Mouse (Mus musculus) layer of hippocampus, adult 8-10 months (tissue): ENCODE data around the gene Mpi. TPM values are rescaled to one million over a fixed set of nuclear protein-coding genes. Genes with fewer than 3 reads are reported as not detected.
A peak's percentile ranks its signal among the peaks of the same experiment; 100 is the strongest.

ENCODE experiments used
- DNase-seq, 2 experiments: peaks; one replicate each; pipeline ENCODE4 v3.0.0; 2022; ENCODE audit warnings: low spot score in 2 of 2
- total RNA-seq, 4 experiments: library from RNA; stranded (reverse); gene quantifications; 2 replicates each; pipeline ENCODE4 v1.2.4; 2022

The Mpi gene
- total RNA-seq: 10 to 100 TPM; 68.8 to 80.6 (median 77.5) TPM

DNA sequence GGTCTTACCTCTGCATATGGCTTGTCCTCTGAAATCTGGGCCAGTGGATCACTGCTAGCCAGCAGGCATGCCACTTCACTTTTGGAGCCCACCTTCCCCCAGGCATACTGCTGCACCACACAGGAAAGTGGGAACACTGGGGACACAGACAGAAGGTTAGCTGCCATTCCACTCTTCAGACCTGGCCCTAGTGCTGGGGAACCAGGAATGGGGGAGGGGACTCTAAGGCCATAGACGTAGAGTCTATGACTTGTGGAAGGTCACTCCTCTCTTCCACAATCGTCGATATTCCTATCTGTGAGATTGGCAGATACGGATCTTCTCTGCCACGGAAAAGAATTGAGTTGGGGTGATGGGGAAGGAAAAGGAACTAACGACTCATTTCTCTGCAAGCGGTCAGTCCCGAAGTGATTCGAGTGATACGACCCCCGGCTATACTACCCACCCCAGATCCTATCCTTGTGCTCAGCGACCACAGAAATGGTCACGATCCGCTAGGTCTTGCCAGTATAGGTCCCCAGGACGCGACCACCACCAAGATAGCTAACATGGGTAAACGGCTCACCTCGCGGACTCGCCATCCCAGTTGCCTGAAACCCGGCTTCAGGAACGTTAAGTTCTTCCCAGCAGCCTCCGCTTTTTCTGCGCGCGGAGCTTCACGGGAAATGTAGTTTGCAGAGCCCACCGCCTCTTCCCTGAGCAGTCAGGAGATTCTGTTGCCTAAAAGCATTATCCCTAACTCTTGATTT lies at the start of gene Mpi:
Mpi (minus strand) TSS at position 625 of the 749 bp plus-strand sequence.
- DNase-seq: peak in 1 of 2 experiments; percentile 66

DNA sequence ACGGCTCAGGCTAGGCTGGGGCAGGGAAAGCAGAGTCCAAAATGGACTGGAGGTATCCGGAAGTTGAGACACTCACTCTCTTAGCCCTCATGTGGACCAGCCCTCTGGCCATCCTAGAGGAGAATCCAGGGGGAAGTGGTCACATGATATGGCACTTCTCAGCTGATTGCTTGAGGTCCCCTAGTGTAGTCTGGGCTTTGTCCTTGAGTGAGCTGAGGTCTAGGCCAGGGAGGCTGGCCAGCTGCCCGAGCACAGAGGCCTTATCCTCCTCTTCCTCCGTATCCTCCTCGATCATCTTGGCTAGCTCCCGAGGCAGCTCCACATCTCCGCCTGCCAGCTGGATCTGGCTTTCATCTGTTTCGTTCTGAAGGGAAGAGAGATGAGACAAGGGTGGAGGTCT lies 49.5 kb upstream of the Mpi start:
- no peak for DNase-seq

DNA sequence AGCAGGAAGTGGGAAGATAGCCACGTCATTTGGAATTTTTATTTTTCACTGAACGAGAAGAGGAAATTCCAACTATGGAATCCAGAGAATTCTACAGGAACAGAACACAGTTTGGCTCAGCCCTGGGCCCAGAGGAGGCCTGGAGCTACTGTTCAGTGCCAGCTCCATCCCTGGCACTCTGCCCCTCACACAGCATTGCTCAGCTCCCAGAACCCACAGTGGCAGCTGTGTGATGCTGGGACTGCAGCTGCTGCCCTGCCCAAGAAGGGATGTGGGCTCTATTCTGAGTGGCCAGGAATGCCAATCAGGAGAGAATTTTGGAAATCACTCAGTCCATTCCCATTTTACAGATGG lies 48.8 kb upstream of the Mpi start:
- peak; percentile 66 to 75 for DNase-seq

DNA sequence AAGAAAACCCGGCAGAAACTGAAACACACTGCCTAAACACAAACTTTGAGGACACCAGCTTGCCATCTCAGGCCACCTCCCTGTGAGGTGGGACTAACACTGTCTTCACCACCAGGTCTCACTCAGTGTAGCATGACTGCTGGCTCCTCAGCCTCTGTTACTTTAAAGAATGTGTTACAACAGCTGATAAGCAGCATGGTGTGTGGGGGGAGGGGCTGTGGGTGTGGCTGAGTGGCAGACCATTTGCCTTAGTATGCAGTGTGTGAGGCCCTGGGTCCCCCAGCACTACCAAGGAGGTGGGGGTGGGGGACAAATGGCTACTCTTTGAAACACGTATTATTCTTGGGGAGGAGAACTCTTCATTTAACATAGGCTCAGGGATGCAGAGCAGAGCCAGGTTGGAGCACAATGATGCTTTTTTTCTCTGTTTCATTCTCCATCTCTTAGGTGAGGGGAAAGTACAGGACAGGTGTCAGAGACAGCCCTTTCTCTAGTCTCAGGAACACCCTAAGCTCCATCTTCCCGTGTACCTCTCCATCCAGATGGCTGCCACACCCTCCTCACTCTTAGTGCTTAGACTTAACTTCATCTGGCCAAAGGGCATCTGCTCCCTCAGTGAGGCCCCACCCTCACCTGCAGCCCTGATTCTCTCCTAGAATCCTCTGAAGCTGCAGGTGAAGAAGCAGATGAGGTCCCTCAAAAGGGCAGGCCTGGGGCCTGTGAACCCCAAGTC lies 48.2 kb upstream of the Mpi start:
- no peak for DNase-seq

DNA sequence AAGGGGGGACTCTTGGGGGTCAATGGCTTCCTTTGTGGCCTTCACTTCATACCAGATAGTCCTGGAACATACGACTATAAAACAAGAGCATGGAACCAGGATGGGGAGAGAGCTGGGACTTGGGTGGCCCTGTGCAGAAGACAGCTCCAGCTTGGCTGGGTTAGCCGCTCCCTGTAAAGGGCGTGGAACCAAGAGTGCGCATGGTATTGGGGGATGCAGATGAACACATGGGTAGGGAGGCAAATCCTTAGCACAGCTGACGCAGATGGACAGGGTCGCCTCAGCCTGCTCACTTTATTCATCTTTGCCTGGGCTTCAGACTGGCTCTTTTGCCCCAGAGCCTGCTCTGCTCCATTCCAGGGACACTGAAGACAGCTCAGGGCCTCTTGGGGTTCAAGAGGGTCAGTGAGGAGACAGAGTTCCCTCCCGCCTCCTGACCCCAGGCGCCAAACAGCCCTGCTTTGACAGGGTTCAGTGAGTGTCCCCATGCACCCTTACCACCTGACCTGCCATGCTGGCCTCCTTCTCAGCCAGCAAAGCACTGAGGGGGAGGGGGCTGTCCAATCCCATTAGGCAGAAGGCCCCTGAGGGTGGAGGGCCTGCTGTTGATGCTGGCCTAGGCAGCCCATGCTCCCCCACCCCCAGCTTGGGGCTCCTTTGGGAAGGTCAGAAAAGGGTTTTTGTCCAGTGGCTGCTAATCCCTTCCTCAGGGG lies 46.4 kb upstream of the Mpi start:
- no peak for DNase-seq

DNA sequence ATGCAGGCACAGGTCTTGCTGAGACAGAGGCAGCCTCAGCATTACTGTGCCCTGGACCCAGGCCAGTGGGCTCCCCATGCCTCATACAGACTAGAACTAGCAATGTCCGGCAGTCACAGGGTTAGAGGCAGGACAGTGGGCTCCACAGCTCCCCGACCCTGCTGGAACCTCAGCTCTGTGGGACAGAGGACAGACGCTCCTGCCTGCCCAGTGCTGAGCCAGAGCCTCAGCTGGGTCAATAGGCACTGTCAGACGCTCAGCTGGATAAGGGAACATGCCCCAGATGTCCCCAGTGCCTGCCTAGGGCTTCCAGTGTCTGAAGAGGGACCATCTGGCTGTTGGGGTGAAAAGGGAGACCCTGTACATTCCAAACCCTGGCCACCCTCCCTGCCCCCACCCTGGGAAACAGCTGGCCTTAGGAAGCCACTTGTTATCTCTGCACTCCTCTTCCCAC lies 45.4 kb upstream of the Mpi start:
- no peak for DNase-seq

DNA sequence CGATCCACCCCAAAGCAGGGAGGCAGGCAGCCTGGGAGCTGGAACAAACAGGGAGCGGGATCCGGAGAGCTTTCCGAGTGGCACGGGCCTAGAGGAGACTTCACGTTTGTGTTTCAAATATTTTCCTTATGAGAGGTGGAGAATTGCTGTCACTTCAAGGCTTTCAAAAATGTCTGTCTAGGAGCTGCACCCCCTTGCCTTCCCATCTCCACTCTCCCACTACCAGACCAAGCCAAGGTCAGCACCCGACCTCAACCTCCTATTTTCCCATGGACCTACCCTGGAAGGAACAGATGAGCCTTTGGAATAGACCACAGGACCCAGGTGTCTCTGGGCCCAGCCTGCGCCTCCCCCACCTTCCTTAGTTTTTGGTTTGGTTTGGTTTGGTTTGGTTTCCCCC lies 44.7 kb upstream of the Mpi start:
- DNase-seq: no peak

DNA sequence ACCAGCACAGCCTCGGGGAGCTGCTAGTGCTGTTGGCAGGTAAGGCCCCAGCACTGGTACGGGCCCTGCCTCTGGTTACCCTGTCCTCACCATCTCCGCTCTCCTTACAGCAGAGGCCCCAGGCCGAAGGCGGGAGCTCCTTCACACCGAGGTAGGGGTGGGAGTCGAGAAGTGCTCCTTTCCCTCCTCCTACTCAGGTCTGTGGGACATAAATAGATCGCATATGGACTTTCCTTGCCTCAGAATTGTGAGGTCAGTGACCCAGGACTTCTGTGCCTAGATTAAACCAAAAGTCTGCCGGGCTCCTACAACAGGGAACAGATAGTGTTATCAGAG lies 41.6 kb upstream of the Mpi start:
- no peak for DNase-seq

DNA sequence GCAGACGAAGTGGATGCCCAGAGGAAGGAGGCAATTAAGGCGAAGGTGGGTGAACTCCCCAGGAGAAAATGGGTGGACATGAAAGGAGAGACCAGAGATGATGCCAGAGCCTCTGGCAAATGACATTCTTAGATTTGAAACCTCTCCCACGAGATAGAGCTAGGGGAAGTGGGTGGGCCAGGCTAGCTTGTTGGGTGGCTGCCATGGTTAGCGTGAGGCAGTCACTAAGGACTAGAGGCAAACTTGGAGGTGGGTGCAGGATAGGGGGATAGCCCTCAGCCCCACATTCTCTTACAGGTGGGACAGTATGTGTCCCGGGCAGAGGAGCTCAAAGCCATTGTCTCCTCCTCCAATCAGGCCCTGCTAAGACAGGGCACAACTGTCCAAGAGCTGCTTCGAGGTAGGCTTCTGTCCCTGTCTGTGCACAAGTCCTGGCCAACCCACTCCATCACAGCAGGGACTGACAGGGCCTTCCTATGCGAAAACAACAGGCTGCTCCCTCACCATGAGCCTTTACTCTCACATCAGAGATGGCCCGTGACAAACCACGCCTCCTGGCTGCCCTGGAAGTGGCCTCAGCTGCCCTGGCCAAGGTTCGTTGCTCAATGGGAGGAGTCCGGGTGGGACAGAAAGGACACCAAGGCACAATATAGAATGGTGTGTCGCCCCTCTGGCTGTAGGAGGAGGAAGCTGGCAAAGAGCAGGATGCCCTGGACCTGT lies 41.1 kb upstream of the Mpi start:
- DNase-seq: no peak

DNA sequence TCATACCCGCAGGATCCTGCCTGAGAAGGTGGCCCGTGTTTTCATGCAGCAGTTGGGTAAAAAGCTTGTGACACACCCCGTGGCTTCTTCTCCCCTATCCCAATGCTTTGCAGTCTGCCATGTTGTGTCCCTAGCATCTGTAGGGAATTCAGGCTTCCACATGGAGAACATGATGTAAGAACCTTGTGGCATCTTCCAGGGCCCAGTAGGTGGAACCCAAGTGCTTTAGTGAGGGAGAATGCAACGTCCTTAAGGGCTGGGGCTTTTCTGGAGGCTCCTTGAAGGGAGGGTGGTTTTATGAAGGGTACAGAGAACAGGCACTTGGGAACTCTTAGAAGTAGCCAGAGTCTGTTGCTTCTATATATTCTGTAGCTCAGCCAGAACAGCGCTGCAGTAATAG lies 38.2 kb upstream of the Mpi start:
- no peak for DNase-seq

DNA sequence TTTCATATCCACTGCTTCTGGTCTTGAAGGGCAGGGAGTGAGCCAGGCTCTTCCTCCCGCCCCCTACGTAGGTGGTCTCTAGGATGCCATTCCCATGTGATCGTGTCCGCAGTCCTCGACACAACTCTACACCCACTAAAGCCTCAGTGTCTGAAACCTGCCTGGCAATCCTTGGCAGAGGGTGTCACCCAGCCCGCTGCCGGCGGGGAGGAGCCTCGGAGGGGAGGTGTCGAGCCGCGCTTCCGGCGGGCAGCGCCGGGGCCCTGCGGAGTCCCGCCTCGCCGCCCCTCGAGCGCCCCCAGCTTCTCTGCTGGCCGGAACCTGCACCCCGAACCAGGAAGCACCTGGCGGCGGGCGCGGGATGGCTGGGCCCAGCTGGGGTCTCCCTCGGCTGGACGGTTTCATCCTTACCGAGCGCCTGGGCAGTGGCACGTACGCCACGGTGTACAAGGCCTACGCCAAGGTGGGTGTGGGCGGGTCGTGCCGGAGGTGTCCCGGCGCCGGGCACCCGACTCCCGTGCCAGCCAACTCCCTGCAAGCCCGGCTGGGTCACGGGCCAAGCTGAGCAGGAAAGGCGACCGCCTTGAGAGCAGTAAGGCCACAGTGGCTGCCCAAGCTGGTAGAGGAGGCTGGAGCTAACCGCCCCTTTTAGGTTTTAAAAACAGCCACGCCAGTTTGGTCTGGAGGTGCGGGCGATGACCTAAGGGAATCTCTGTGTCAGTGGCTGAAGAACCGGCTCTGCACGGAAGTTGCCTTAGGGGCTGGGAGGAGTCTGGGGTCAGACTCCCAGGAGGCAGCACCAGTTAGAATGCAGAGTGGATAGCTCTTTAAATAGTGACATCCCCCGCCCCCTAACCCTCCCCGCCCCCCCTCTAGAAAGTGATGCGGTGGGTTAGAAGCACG lies 36.9 kb upstream of the Mpi start, which contains the start of gene Ulk3:
Ulk3 (plus strand) TSS at position 229 of the 903 bp plus-strand sequence.
- DNase-seq: peak; percentile 60 to 73

DNA sequence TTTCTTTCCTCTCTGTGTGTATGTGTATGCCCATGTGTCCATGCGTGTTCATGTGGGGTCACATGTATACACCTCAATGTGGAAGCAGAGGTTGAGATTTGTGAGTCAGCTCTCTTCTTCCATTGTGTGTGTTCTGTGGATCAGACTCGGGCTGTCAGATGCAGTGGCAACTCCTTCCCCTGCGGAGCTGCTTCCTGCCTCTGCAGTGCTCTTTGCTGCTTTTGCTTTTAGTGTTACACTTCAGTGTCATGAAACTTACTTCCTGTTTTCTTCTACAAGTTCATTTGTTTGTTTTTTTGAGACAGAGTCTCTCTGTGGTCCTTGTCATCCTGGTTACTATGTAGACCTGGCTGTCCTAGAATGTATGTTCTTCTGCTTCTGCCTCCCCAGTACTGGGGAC lies 32.4 kb upstream of the Mpi start:
- DNase-seq: no peak

DNA sequence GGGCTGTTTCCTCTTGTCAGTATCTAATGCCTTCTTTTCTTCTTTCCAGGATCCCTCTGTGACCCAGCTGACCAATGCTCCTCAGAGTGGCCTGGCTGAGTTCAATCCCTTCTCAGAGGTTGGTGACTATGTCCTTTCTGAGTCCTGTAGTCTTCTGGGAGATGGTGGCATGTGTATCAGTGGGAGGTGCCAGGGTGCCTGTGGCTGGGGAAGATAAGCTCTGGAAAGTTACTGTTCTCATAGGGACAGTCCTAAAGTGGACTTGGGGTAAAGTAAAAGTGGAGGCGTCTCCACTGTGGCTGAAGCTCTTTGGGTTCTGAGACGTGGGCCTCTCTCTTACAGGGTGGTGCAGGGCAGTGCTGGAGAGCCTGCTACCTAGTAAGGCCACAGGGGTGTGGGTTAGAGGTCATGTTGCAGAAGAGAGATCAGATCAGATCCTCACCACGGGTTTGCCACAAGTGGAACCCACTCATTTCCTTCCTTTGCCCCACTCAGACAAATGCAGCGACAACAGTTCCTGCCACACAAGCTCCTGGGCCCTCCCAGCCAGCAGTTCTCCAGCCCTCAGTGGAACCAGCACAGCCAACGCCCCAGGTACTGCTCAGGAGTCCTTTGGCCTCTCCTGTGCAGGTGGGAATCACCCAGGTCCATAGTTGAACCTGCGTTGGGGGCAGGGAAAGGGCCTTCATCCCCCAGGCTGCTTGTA lies 24.7 kb upstream of the Mpi start:
- no peak for DNase-seq

DNA sequence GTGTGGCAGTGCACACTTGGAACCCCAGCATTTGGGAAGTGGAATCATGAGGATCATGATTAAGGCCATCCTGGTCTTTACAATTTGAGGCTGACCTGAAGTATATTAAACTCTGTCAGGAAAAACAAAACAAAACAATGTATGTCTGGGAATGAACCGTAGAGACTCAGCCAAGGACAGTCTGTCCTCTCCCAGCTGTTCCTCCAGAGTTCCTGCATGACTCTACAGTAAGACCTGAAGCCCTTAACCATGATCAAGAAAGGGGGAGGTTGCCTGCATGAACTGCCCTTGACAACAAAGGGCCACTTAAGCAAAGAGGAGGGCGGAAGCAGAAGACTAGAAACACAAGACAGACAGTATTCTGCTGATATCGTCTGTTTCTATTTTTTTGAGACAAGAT lies 23.0 kb upstream of the Mpi start:
- no peak for DNase-seq

DNA sequence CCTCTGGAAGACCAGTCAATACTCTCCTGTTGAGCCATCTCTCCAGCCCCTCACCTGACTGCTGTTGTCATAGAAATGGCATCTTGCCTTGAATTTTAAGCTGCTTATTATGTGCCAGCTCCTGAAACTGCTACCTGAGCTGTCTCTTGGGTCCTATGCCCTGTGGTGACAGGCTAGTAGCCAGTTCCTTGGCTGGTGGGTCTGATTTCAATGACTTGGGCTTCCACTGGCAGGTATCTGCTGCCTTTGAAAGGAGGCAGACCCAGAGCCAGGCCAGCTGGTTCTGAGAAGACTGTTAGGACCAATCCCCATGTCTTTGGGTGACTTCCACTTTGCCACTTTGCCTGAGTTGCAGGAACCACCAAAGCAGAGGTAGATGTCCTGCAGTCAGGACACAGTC lies 21.8 kb upstream of the Mpi start:
- no peak for DNase-seq

DNA sequence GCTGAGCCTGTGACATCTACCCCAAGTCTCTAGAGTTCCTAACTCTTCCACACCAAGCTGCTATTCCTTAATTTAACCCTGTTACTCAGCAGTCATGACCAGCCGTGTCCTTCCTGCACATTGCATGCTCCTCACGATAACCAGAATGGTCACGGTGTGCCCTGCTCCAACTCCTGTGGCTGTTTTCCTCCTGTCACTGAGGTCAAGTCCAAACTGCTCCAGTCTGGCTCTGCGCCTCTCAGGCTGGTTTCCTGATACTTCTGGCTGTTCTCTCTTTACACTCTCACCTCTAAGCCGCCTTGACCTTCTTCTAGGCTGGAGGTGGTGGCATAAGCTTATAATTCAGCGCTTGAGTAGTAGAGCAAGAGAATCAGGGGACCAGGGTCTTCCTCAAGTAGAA lies 15.9 kb upstream of the Mpi start:
- no peak for DNase-seq

DNA sequence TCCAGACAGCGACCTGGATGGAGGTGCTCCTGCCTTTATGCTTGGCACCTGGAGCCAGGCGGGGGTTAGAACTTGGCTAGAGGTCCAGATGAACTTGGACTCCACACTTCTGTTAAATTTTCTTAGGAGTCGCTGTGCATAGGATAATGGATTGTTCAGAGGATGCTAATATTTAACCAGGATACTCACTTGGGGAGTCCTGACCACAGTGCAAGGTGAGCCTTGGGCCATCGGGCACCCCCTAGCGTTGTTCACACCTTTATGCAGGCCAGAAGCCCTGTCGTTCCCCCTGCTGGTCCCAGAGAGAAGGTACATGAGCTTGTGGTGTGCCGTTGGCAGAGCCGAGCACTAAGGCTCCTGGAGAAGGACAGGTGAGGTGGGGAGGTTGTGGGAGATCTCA lies 14.3 kb upstream of the Mpi start:
- no peak for DNase-seq

DNA sequence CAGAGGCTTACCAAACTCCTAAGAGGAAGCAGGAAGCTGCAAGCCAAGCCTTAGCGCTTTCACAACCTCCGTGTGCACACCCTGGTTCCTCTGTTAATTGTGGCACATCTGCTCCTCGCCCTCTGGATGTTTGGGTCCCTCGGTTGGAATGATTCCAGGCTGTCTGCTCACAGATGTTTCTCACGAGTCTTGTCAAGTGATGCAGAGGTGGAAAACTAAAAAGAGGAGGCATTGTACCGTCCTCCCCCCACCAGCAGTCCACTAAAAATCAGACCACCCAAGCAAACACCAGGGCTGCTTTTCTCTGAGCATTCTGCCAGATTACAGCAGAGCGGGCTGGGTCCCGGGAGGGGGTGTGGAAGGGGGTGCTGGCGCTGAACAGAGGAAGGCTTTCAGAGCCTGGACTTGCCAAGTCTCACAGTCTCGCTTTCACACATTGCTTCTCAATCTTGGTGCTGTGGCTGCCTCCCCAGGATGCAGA lies 13.2 kb upstream of the Mpi start:
- peak; percentile 38 to 64 for DNase-seq

DNA sequence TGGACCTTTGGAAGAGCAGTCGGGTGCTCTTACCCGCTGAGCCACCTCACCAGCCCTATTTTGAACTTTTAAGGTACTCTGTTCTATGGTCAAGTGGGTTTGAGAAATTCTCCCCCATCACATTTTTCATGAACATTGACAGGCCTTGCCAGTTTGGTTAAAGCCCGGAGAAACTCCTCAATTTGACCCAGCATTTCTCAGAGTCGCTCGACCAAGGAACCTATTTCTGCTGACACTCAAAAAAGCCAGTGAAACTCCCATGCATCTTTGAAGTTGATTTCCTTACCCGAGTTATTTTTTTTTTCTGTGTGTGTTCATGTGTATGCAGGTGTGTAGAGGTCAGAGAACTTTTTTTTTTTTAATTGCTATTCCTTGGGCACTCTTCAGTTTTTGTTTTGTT lies 12.0 kb upstream of the Mpi start:
- no peak for DNase-seq

DNA sequence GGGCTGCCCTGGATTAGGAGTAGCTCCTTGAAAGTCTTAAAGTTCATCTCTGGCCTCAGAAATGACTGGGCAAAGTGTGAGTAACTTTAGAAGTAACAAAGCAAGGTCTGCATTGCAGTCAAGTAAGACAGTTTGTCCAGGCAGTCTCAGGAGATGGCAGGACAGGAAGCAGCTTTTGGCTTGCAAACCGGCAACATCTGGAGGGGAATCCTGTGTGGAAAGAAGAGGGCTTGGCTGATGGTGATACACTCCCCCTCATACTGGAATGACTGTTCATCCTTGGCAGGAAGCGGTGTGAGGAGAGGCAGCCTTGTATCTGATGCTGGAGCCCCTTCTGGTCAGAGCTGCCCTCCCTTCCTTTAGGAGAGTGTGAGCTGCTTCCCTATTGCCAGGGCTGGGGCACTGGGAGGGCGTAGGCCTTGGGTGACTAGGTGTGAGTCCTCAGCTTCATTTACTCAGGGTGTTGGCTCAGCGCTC lies 10.4 kb upstream of the Mpi start:
- DNase-seq: no peak
